Mouse (Mus musculus) myocyte (in vitro differentiated cells): Measurements from ENCODE around the gene Cdhr1. TPM values are rescaled to one million over a fixed set of nuclear protein-coding genes. Genes with fewer than 3 reads are reported as not detected.

Source experiments
- H3K27me3 ChIP-seq: one replicate; pipeline ENCODE4 v1.6.1; 2011; ENCODE audit not compliant: control insufficient read depth, insufficient read depth, insufficient read length
- H3K36me3 ChIP-seq: one replicate; pipeline ENCODE4 v1.6.1; 2011; ENCODE audit not compliant: control insufficient read depth, insufficient read depth
- H3K4me2 ChIP-seq: one replicate; pipeline ENCODE4 v1.6.1; 2011; ENCODE audit warnings: low read depth, control low read depth
- H3K4me3 ChIP-seq: one replicate; pipeline ENCODE4 v1.5.1; 2011; ENCODE audit warnings: mild to moderate bottlenecking, control low read depth, moderate library complexity
- H3K79me2 ChIP-seq: one replicate; pipeline ENCODE4 v1.6.1; 2011; ENCODE audit not compliant: control insufficient read depth, insufficient read depth
- H3ac ChIP-seq: one replicate; pipeline ENCODE4 v1.6.1; 2011; ENCODE audit not compliant: control insufficient read depth, insufficient read length
- CEBPB ChIP-seq: IDR thresholded peaks from 2 replicates; pipeline ENCODE4 v1.6.1; 2011; ENCODE audit warnings: mild to moderate bottlenecking, moderate library complexity; ENCODE audit not compliant: poor library complexity, insufficient read depth, severe bottlenecking
- E2F4 ChIP-seq: IDR thresholded peaks from one replicate; pipeline ENCODE4 v1.6.1; 2011; ENCODE audit warnings: mild to moderate bottlenecking, control low read depth, moderate library complexity; ENCODE audit not compliant: insufficient read depth
- MAX ChIP-seq: IDR thresholded peaks from one replicate; pipeline ENCODE4 v1.6.1; 2011; ENCODE audit warnings: low read depth, mild to moderate bottlenecking, control low read depth
- MYOD1 ChIP-seq, 3 experiments: IDR thresholded peaks; one replicate each; pipeline ENCODE4 v1.6.1; 2011; ENCODE audit warnings: control low read depth in 2 of 3, low read depth in 2 of 3, mild to moderate bottlenecking in 2 of 3, moderate library complexity in 1 of 3; ENCODE audit not compliant: insufficient read length in 2 of 3, control insufficient read depth in 1 of 3
- MYOG ChIP-seq, 3 experiments: IDR thresholded peaks; one replicate each; pipeline ENCODE4 v1.6.1; 2011; ENCODE audit warnings: control low read depth in 2 of 3, low read depth in 2 of 3, mild to moderate bottlenecking in 2 of 3; ENCODE audit not compliant: insufficient read length in 2 of 3, control insufficient read depth in 1 of 3, insufficient read depth in 1 of 3
- POLR2A ChIP-seq: IDR thresholded peaks from one replicate; pipeline ENCODE4 v1.6.1; 2011; ENCODE audit warnings: low read depth, mild to moderate bottlenecking, control low read depth, moderate library complexity; ENCODE audit not compliant: insufficient read length
- POLR2AphosphoS2 ChIP-seq: IDR thresholded peaks from one replicate; pipeline ENCODE4 v1.6.1; 2011; ENCODE audit warnings: low read depth, control low read depth; ENCODE audit not compliant: insufficient read length
- REST ChIP-seq: IDR thresholded peaks from one replicate; pipeline ENCODE4 v1.6.1; 2011; ENCODE audit warnings: mild to moderate bottlenecking, control low read depth, moderate library complexity; ENCODE audit not compliant: insufficient read depth, insufficient read length
- SRF ChIP-seq: IDR thresholded peaks from one replicate; pipeline ENCODE4 v1.6.1; 2011; ENCODE audit warnings: low read depth; ENCODE audit not compliant: control insufficient read depth, insufficient read length
- TCF12 ChIP-seq: IDR thresholded peaks from one replicate; pipeline ENCODE4 v1.6.1; 2011; ENCODE audit warnings: mild to moderate bottlenecking, control low read depth; ENCODE audit not compliant: poor library complexity, insufficient read depth, severe bottlenecking
- TCF3 ChIP-seq: IDR thresholded peaks from one replicate; pipeline ENCODE4 v1.6.1; 2011; ENCODE audit warnings: low read depth, control low read depth; ENCODE audit not compliant: insufficient read length
- USF1 ChIP-seq: IDR thresholded peaks from one replicate; pipeline ENCODE4 v1.6.1; 2011; ENCODE audit warnings: low read depth, mild to moderate bottlenecking, control low read depth, moderate library complexity
- polyA plus RNA-seq: library from polyadenylated mRNA; unstranded; fragments of >200 nt; fragmentation: generic; extraction: Trizol; gene quantifications from one replicate; pipeline ENCODE4 v1.2.1, GENCODE M21; 2012; ENCODE audit warnings: missing spikeins

Cdhr1 gene
- polyA plus RNA-seq, 1 experiment = 0.19 TPM

DNA sequence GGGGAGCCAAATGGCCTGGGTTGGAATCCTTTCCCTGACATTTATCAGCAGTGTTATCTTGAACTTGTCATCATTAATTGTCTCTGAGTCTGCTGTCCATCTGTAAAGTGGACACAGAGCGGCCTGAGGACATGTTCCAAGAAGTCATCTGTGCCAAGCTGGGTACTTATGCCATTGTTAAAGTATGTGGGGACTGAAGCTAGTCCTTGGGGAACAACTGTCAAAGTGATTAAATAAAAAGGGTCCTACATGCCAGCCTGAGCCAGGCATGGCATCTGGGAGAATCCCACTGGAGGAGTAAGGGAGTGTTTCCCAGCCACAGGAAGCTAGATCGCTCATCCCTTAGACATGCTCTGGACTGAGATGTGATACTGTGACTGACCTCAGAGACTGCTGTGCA is 12.3 kb upstream of the Cdhr1 start:
- H3K4me2 ChIP-seq = peak overlapping the region; percentile 18
- TF ChIP-seq CEBPB (no peak), MYOG (IDR thresholded peaks at IDR 0.05; ENCODE audit: control insufficient read depth in 1 of 3, insufficient read depth in 1 of 3, insufficient read length in 2 of 3, low read depth in 2 of 3) (no peak), E2F4 (no peak), REST (no peak), POLR2A (no peak), TCF3 (no peak), TCF12 (no peak), POLR2AphosphoS2 (no peak)
- H3ac ChIP-seq = no peak overlapping the region
- no peaks in the 10 kb centered on the region for H3K27me3 ChIP-seq
- H3K79me2 ChIP-seq = no peaks in the 10 kb centered on the region
- H3K4me3 ChIP-seq = no peak overlapping the region
- H3K36me3 ChIP-seq = no peaks in the 10 kb centered on the region

GRCm38 (mm10) chr14:37109975-37110374 is 11.8 kb upstream of the Cdhr1 start:
- Histone ChIP-seq H3K4me2 (peak overlapping the region; percentile 18), H3K27me3 (no peaks in the 10 kb centered on the region), H3ac (no peak overlapping the region), H3K79me2 (no peaks in the 10 kb centered on the region), H3K4me3 (no peak overlapping the region), H3K36me3 (no peaks in the 10 kb centered on the region)
- TF ChIP-seq TCF12 = no peak
- no peak for TF ChIP-seq CEBPB
- no peak for TF ChIP-seq USF1
- TF ChIP-seq POLR2AphosphoS2 = no peak
- TF ChIP-seq E2F4 = no peak
- TF ChIP-seq MAX = no peak
- TF ChIP-seq MYOG (IDR thresholded peaks at IDR 0.05; ENCODE audit: control insufficient read depth in 1 of 3, insufficient read depth in 1 of 3, insufficient read length in 2 of 3, low read depth in 2 of 3) = no peak
- no peak for TF ChIP-seq REST
- no peak for TF ChIP-seq TCF3
- TF ChIP-seq POLR2A = no peak
- no peak for TF ChIP-seq SRF
- TF ChIP-seq MYOD1 (IDR thresholded peaks at IDR 0.05; ENCODE audit: control insufficient read depth in 1 of 3, insufficient read length in 2 of 3, low read depth in 2 of 3) = no peak

DNA sequence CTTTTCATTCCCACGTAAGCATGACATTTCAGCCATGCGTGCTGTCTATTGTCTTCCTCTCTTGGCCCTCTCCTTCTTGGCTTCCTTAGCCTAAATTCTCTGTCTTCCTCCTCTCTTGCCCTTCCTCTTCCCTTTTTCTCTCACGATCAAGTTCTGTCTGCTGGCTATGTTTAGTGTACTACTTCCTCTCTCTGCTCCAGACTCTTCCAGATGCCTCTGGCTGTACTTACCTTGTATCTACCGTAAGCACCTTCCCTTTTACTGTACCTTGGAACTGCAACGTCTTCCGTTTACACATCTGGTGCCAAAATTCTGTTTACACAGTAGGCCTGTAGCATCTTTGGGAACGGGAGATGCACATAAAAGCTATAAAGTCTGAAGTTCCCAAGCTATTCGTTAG is 11.3 kb upstream of the Cdhr1 start:
- TF ChIP-seq E2F4 (no peak), TCF12 (no peak), USF1 (no peak), SRF (no peak), MYOG (IDR thresholded peaks at IDR 0.05; ENCODE audit: control insufficient read depth in 1 of 3, insufficient read depth in 1 of 3, insufficient read length in 2 of 3, low read depth in 2 of 3) (no peak), MAX (no peak), REST (no peak), TCF3 (no peak), POLR2AphosphoS2 (no peak), POLR2A (no peak), MYOD1 (IDR thresholded peaks at IDR 0.05; ENCODE audit: control insufficient read depth in 1 of 3, insufficient read length in 2 of 3, low read depth in 2 of 3) (no peak), CEBPB (no peak)
- H3K27me3 ChIP-seq = no peaks in the 10 kb centered on the region
- no peak overlapping the region for H3ac ChIP-seq
- H3K36me3 ChIP-seq = no peaks in the 10 kb centered on the region
- no peaks in the 10 kb centered on the region for H3K79me2 ChIP-seq
- no peak overlapping the region for H3K4me3 ChIP-seq
- H3K4me2 ChIP-seq = no peak overlapping the region

- Histone ChIP-seq H3K4me3 (no peak overlapping the region), H3ac (no peak overlapping the region), H3K79me2 (no peaks in the 10 kb centered on the region), H3K27me3 (no peaks in the 10 kb centered on the region), H3K4me2 (no peak overlapping the region), H3K36me3 (no peaks in the 10 kb centered on the region)
- no peak for TF ChIP-seq E2F4
- no peak for TF ChIP-seq CEBPB
- no peak for TF ChIP-seq MYOD1 (IDR thresholded peaks at IDR 0.05; ENCODE audit: control insufficient read depth in 1 of 3, insufficient read length in 2 of 3, low read depth in 2 of 3)
- no peak for TF ChIP-seq MYOG (IDR thresholded peaks at IDR 0.05; ENCODE audit: control insufficient read depth in 1 of 3, insufficient read depth in 1 of 3, insufficient read length in 2 of 3, low read depth in 2 of 3)
- no peak for TF ChIP-seq POLR2A
- no peak for TF ChIP-seq REST
- TF ChIP-seq MAX = no peak
- TF ChIP-seq TCF3 = no peak
- TF ChIP-seq TCF12 = no peak
- no peak for TF ChIP-seq USF1
- TF ChIP-seq POLR2AphosphoS2 = no peak
- no peak for TF ChIP-seq SRF
Measured at GRCm38 (mm10) chr14:37105846-37106245, 7.7 kb upstream of the Cdhr1 start.
